Comparison of ENCODE assay signal across 8 mouse cellular contexts in the genomic region with DNA sequence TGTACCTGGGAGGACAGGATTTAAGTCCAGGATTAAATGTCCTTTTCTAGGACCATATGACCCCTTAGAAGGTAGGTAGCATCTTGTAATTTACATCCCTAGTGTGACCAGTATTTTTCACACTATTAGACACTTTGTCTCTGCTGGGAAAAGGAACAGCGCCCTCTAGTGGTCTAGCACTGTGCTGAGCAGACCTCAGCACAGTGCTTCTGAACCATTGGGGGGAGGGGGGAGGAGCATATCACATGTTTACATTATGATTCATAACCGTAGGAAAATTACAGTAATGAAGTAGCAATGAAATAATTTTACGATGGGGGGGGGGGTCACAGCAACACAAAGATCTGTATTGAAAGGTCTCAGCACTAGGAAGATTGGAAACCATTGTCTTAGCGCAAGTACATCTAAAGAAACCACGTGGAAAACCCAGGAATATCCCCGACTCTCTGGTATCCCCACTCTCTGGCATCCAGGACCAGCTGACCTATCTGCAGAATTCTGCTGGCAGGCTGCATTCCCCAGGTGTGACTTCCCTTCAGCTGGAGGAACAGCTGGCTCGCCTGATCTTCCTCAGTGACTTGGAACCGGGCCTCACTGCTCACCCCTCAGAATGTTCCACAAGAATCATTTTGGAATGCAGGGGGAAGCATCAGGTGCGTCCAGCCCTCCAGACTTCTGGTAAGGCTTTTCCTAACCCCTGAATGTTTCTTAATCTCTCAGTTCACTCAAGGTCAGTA. TPM values are rescaled to one million over a fixed set of nuclear protein-coding genes. Genes with fewer than 3 reads are reported as not detected.
DNase-seq lines count a peak whose midpoint lies in the region; ATAC-seq and TF ChIP-seq lines count a peak whose summit lies in the region.

No protein-coding gene starts in this region.

- H3K4me3 ChIP-seq in heart, embryonic 12.5 days = no peak overlapping the region
- H3K4me3 ChIP-seq in hindbrain, embryonic 13.5 days = no peak overlapping the region
- H3K4me3 ChIP-seq in midbrain, postnatal 0 days (ENCODE audit: low read depth, low read length) = no peak overlapping the region

- peak; percentile 88 for TF ChIP-seq CTCF in midbrain, postnatal 0 days (IDR thresholded peaks at IDR 0.05)

- H3K27me3 ChIP-seq in heart, embryonic 12.5 days (replicated peaks) = peaks cover 14% of the 10 kb centered on the region; the same call in 1 of the 2 replicates
- 0 out of 2 replicates have a peak, but pooled peaks cover 7% of the 10 kb centered on the region for H3K27me3 ChIP-seq in hindbrain, embryonic 13.5 days
- H3K27me3 ChIP-seq in midbrain, postnatal 0 days (ENCODE audit: insufficient read depth, low read length) = no peaks in the 10 kb centered on the region

- H3K4me1 ChIP-seq in heart, embryonic 12.5 days (replicated peaks) = peaks cover 16% of the 10 kb centered on the region
- H3K4me1 ChIP-seq in hindbrain, embryonic 13.5 days (replicated peaks) = peaks cover 10% of the 10 kb centered on the region
- no peaks in the 10 kb centered on the region for H3K4me1 ChIP-seq in midbrain, postnatal 0 days (ENCODE audit: insufficient read depth, low read length)

- DNase-seq in heart, adult 18-20 months = peak; percentile 37 to 68
- peak; percentile 20 for DNase-seq in adrenal gland, adult 8-10 months
- DNase-seq in embryo, embryonic 11.5 days (ENCODE audit: low read depth, low spot score) = peak; percentile 40
- DNase-seq in left cerebral cortex, postnatal 25 days (ENCODE audit: low spot score in 2 of 2) = peak; percentile 11 to 23
- peak; percentile 81 for DNase-seq in midbrain, postnatal 0 days (ENCODE audit: low spot score)
- peak; percentile 47 for DNase-seq in thymus, postnatal 14 days

- no peaks in the 10 kb centered on the region for H3K9me3 ChIP-seq in heart, embryonic 12.5 days (replicated peaks)
- H3K9me3 ChIP-seq in hindbrain, embryonic 13.5 days = no peaks in the 10 kb centered on the region
- H3K9me3 ChIP-seq in midbrain, postnatal 0 days (ENCODE audit: low read length) = no peaks in the 10 kb centered on the region

- H3K27ac ChIP-seq in heart, embryonic 12.5 days (ENCODE audit: poor library complexity, severe bottlenecking) = no peak overlapping the region
- H3K27ac ChIP-seq in hindbrain, embryonic 13.5 days = no peak overlapping the region
- H3K27ac ChIP-seq in midbrain, postnatal 0 days (ENCODE audit: low read depth, low read length) = no peak overlapping the region

- H3K36me3 ChIP-seq in heart, embryonic 12.5 days = no peaks in the 10 kb centered on the region
- H3K36me3 ChIP-seq in hindbrain, embryonic 13.5 days = no peaks in the 10 kb centered on the region
- no peaks in the 10 kb centered on the region for H3K36me3 ChIP-seq in midbrain, postnatal 0 days (ENCODE audit: insufficient read depth, low read length)

- no peak overlapping the region for H3K9ac ChIP-seq in heart, embryonic 12.5 days
- H3K9ac ChIP-seq in hindbrain, embryonic 13.5 days = no peak overlapping the region
- H3K9ac ChIP-seq in midbrain, postnatal 0 days (replicated peaks; ENCODE audit: low read length, poor library complexity, severe bottlenecking) = no peak overlapping the region

- intact Hi-C loops in left cerebral cortex, postnatal 25 days (cut with DNase I) = no loop called here

- H3K4me2 ChIP-seq in heart, embryonic 12.5 days = no peak overlapping the region
- H3K4me2 ChIP-seq in hindbrain, embryonic 13.5 days = no peak overlapping the region
- H3K4me2 ChIP-seq in midbrain, postnatal 0 days (ENCODE audit: low read depth, low read length, poor library complexity, severe bottlenecking) = no peak overlapping the region

- no peak for ATAC-seq in heart, embryonic 12.5 days (ENCODE audit: insufficient number of reproducible peaks, low FRiP score)
- ATAC-seq in hindbrain, embryonic 13.5 days (ENCODE audit: low FRiP score) = peak; percentile 83; the same call in 1 of the 2 replicates
- ATAC-seq in midbrain, postnatal 0 days (ENCODE audit: low FRiP score) = peak; percentile 83

- 56% methylated on average over 9 of the region's 9 CpGs for WGBS in heart, embryonic 12.5 days
- 60% methylated on average over 9 of the region's 9 CpGs for WGBS in hindbrain, embryonic 13.5 days
- WGBS in midbrain, postnatal 0 days = 62% methylated on average over 9 of the region's 9 CpGs

RNA-seq across cellular contexts. Expression of gene Npy4r, which starts 2.5 kb away (rescaled TPM):
- under 1 TPM; 0.07 to 0.13 TPM for total RNA-seq in heart, adult 18-20 months (2021)
- 0.19 and 0.22 TPM in 2 replicates for polyA plus RNA-seq in heart, embryonic 12.5 days (2016; fragmentation: Nextera tagmentation; extraction: Ambion mirVana)
- total RNA-seq in adrenal gland, adult 8-10 months (2022) = under 1 TPM in 1 of 4 experiments, not detected in 3; 0.07 TPM
- 0.13 and 0.18 TPM in 2 replicates for polyA plus RNA-seq in hindbrain, embryonic 13.5 days (2015; fragmentation: Nextera tagmentation; extraction: Ambion mirVana)
- total RNA-seq in left cerebral cortex, postnatal 25 days (2021) = not detected
- total RNA-seq in midbrain, postnatal 0 days (2014; rRNA removed) = 0.09 and 0.33 TPM in 2 replicates
- 0.10 and 0.21 TPM in 2 replicates for polyA plus RNA-seq in midbrain, postnatal 0 days (2015; fragmentation: Nextera tagmentation; extraction: Ambion mirVana)

RNA-seq across cellular contexts. Expression of gene Gprin2, which starts 46.7 kb away (rescaled TPM):
- under 1 TPM; 0.13 to 0.25 TPM for total RNA-seq in heart, adult 18-20 months (2021)
- 0.27 and 0.80 TPM in 2 replicates for polyA plus RNA-seq in heart, embryonic 12.5 days (2016; fragmentation: Nextera tagmentation; extraction: Ambion mirVana)
- 1 to 10 TPM; 3.6 to 7.1 (median 4.7) TPM for total RNA-seq in adrenal gland, adult 8-10 months (2022)
- polyA plus RNA-seq in hindbrain, embryonic 13.5 days (2015; fragmentation: Nextera tagmentation; extraction: Ambion mirVana) = 4.8 and 5.5 TPM in 2 replicates
- 1 to 10 TPM; 2.3 to 3.3 TPM for total RNA-seq in left cerebral cortex, postnatal 25 days (2021)
- 44.6 and 49.3 TPM in 2 replicates for total RNA-seq in midbrain, postnatal 0 days (2014; rRNA removed)
- 7.2 and 7.7 TPM in 2 replicates for polyA plus RNA-seq in midbrain, postnatal 0 days (2015; fragmentation: Nextera tagmentation; extraction: Ambion mirVana)

RNA-seq across cellular contexts. Expression of gene A630023A22Rik, which starts 52.2 kb away (rescaled TPM):
- total RNA-seq in heart, adult 18-20 months (2021) = not detected
- polyA plus RNA-seq in heart, embryonic 12.5 days (2016; fragmentation: Nextera tagmentation; extraction: Ambion mirVana) = not detected in 2 replicates
- not detected for total RNA-seq in adrenal gland, adult 8-10 months (2022)
- not detected in 2 replicates for polyA plus RNA-seq in hindbrain, embryonic 13.5 days (2015; fragmentation: Nextera tagmentation; extraction: Ambion mirVana)
- total RNA-seq in left cerebral cortex, postnatal 25 days (2021) = not detected
- not detected in 2 replicates for total RNA-seq in midbrain, postnatal 0 days (2014; rRNA removed)
- polyA plus RNA-seq in midbrain, postnatal 0 days (2015; fragmentation: Nextera tagmentation; extraction: Ambion mirVana) = not detected in 2 replicates

Comparison
In these comparisons a context has a peak if more than half of its experiments do, and no peak if none do; other contexts are left out.
1. DNase-seq: peak in every context shown above with its lines; median percentile 81 in midbrain, postnatal 0 days; 52 in heart, adult 18-20 months; 47 in thymus, postnatal 14 days; 40 in embryo, embryonic 11.5 days; 20 in adrenal gland, adult 8-10 months; 17 in left cerebral cortex, postnatal 25 days.